Comparison of ENCODE assay signal across 27 mouse cellular contexts in genomic region chr8:116346990-116347389, GRCm38 (mm10).
DNase-seq lines count a peak whose midpoint lies in the region; ATAC-seq and TF ChIP-seq lines count a peak whose summit lies in the region.
"Had no signal": no experiment of that assay in that cellular context is flagged by ENCODE, and none has a peak within 500 bp of the region (broad histone marks: within the 10 kb centered on the region; RNA-seq: fewer than 3 reads in every experiment).

No protein-coding gene starts in this region.

- H3K4me2 ChIP-seq in heart, embryonic 12.5 days: no peak overlapping the region
- H3K4me2 ChIP-seq in intestine, embryonic 14.5 days (ENCODE audit: low read length): no peak overlapping the region
- H3K4me2 ChIP-seq in intestine, postnatal 0 days (replicated peaks; ENCODE audit: low read depth): no peak overlapping the region
- H3K4me2 ChIP-seq in heart, postnatal 0 days (ENCODE audit: low read depth, low read length): no peak overlapping the region
- H3K4me2 ChIP-seq in stomach, embryonic 15.5 days: no peak overlapping the region
- H3K4me2 ChIP-seq: embryonic facial prominence, embryonic 15.5 days; forebrain, embryonic 12.5 days; hindbrain, embryonic 15.5 days; kidney, embryonic 15.5 days had no signal

- no peak overlapping the region for H3K27ac ChIP-seq in heart, embryonic 12.5 days (ENCODE audit: poor library complexity, severe bottlenecking)
- H3K27ac ChIP-seq in intestine, embryonic 14.5 days (ENCODE audit: low read depth): no peak overlapping the region
- no peak overlapping the region for H3K27ac ChIP-seq in intestine, postnatal 0 days (ENCODE audit: low read depth, low read length)
- H3K27ac ChIP-seq in heart, postnatal 0 days (ENCODE audit: low read depth): no peak overlapping the region
- H3K27ac ChIP-seq in stomach, embryonic 15.5 days: no peak overlapping the region
- H3K27ac ChIP-seq: embryonic facial prominence, embryonic 15.5 days; forebrain, embryonic 12.5 days; hindbrain, embryonic 10.5 days; hindbrain, embryonic 15.5 days; kidney, embryonic 15.5 days; liver, embryonic 14.5 days had no signal

- peak; percentile 91 for ATAC-seq in heart, embryonic 12.5 days (ENCODE audit: insufficient number of reproducible peaks, low FRiP score)
- peak; percentile 75; the same call in 1 of the 2 replicates for ATAC-seq in intestine, embryonic 14.5 days (replicated peaks; ENCODE audit: low FRiP score, low TSS enrichment, low read depth)
- ATAC-seq in intestine, postnatal 0 days: no peak
- peak; percentile 94 for ATAC-seq in heart, postnatal 0 days (ENCODE audit: insufficient read depth, low read depth)
- peak; percentile 50; the same call in 1 of the 2 replicates for ATAC-seq in stomach, embryonic 15.5 days (ENCODE audit: insufficient read depth, low FRiP score, low read depth)
- ATAC-seq: activated CD4-positive, CD25-positive, alpha-beta regulatory T cell, adult 4 months; forebrain, postnatal 0 days had no signal

- H3K27me3 ChIP-seq in heart, embryonic 12.5 days (replicated peaks): no peaks in the 10 kb centered on the region
- H3K27me3 ChIP-seq in intestine, embryonic 14.5 days (replicated peaks; ENCODE audit: control insufficient read depth, insufficient read depth, low read length): no peaks in the 10 kb centered on the region
- H3K27me3 ChIP-seq in intestine, postnatal 0 days (replicated peaks; ENCODE audit: control insufficient read depth, insufficient read depth, low read length): no peaks in the 10 kb centered on the region
- H3K27me3 ChIP-seq in heart, postnatal 0 days (ENCODE audit: control insufficient read depth, insufficient read depth, low read length): no peaks in the 10 kb centered on the region
- H3K27me3 ChIP-seq in stomach, embryonic 15.5 days (replicated peaks): no peaks in the 10 kb centered on the region
- H3K27me3 ChIP-seq: embryonic facial prominence, embryonic 15.5 days; forebrain, embryonic 12.5 days; hindbrain, embryonic 15.5 days; kidney, embryonic 15.5 days had no signal

- 13% methylated on average over 5 of the region's 5 CpGs for WGBS in heart, embryonic 12.5 days
- 28% methylated on average over 5 of the region's 5 CpGs for WGBS in intestine, embryonic 14.5 days
- 67% methylated on average over 5 of the region's 5 CpGs for WGBS in intestine, postnatal 0 days
- WGBS in heart, postnatal 0 days: 22% methylated on average over 5 of the region's 5 CpGs
- 56% methylated on average over 5 of the region's 5 CpGs for WGBS in stomach, embryonic 15.5 days

- no peak for TF ChIP-seq CTCF in intestine, postnatal 0 days (IDR thresholded peaks at IDR 0.05; ENCODE audit: low read depth)
- no peak for TF ChIP-seq CTCF in heart, postnatal 0 days (IDR thresholded peaks at IDR 0.05; ENCODE audit: low read depth)

- peaks cover 9% of the 10 kb centered on the region for H3K4me1 ChIP-seq in heart, embryonic 12.5 days (replicated peaks)
- no peaks in the 10 kb centered on the region for H3K4me1 ChIP-seq in intestine, embryonic 14.5 days (replicated peaks; ENCODE audit: control insufficient read depth, insufficient read depth, low read length)
- H3K4me1 ChIP-seq in intestine, postnatal 0 days (replicated peaks; ENCODE audit: control insufficient read depth, insufficient read depth, low read length): no peaks in the 10 kb centered on the region
- 0 out of 2 replicates have a peak, but pooled peaks cover 6% of the 10 kb centered on the region for H3K4me1 ChIP-seq in heart, postnatal 0 days (ENCODE audit: control insufficient read depth, insufficient read depth)
- H3K4me1 ChIP-seq in stomach, embryonic 15.5 days: no peaks in the 10 kb centered on the region
- H3K4me1 ChIP-seq: embryonic facial prominence, embryonic 15.5 days; forebrain, embryonic 12.5 days; hindbrain, embryonic 10.5 days; hindbrain, embryonic 15.5 days; kidney, embryonic 15.5 days had no signal

- no peak for DNase-seq in heart, adult 8-10 months (ENCODE audit: low spot score)
- no peak for DNase-seq in intestine, embryonic 14.5 days (ENCODE audit: low spot score)
- DNase-seq in heart, postnatal 0 days (ENCODE audit: low spot score): peak; percentile 33
- DNase-seq in MN1 (ENCODE audit: low spot score): no peak
- DNase-seq in right cerebral cortex, adult 18-20 months: no peak
- DNase-seq: adrenal gland, adult 2 months; B cell, adult 2 months; cerebellum, adult 2 months; cerebellum, postnatal 14 days; forebrain, postnatal 0 days; kidney, adult 11 months; kidney, postnatal 25 days; liver; lung, adult 2 months; lung, postnatal 10 days; midbrain, embryonic 14.5 days; spleen, adult 18-20 months had no signal

- no peak overlapping the region for H3K9ac ChIP-seq in heart, embryonic 12.5 days
- no peak overlapping the region for H3K9ac ChIP-seq in intestine, embryonic 14.5 days (ENCODE audit: low read length)
- H3K9ac ChIP-seq in intestine, postnatal 0 days (ENCODE audit: low read depth, low read length): no peak overlapping the region
- no peak overlapping the region for H3K9ac ChIP-seq in heart, postnatal 0 days (replicated peaks; ENCODE audit: low read depth, low read length)
- no peak overlapping the region for H3K9ac ChIP-seq in stomach, embryonic 15.5 days
- H3K9ac ChIP-seq: embryonic facial prominence, embryonic 15.5 days; forebrain, embryonic 12.5 days; forebrain, postnatal 0 days; hindbrain, embryonic 15.5 days; kidney, embryonic 15.5 days; liver, embryonic 14.5 days had no signal

- no peak for TF ChIP-seq EP300 in heart, postnatal 0 days (IDR thresholded peaks at IDR 0.05; ENCODE audit: low read depth)

- no peaks in the 10 kb centered on the region for H3K36me3 ChIP-seq in heart, embryonic 12.5 days
- H3K36me3 ChIP-seq in intestine, embryonic 14.5 days (ENCODE audit: control insufficient read depth, insufficient read depth, low read length): no peaks in the 10 kb centered on the region
- no peaks in the 10 kb centered on the region for H3K36me3 ChIP-seq in intestine, postnatal 0 days (ENCODE audit: control insufficient read depth, insufficient read depth)
- H3K36me3 ChIP-seq in heart, postnatal 0 days (replicated peaks; ENCODE audit: control insufficient read depth, insufficient read depth, low read length): no peaks in the 10 kb centered on the region
- H3K36me3 ChIP-seq in stomach, embryonic 15.5 days: no peaks in the 10 kb centered on the region
- H3K36me3 ChIP-seq: embryonic facial prominence, embryonic 15.5 days; forebrain, embryonic 12.5 days; hindbrain, embryonic 10.5 days; hindbrain, embryonic 15.5 days; kidney, embryonic 15.5 days had no signal

- no peak overlapping the region for H3K4me3 ChIP-seq in heart, embryonic 12.5 days
- H3K4me3 ChIP-seq in intestine, embryonic 14.5 days (ENCODE audit: low read depth, low read length): no peak overlapping the region
- H3K4me3 ChIP-seq in intestine, postnatal 0 days (ENCODE audit: low read depth, low read length): no peak overlapping the region
- no peak overlapping the region for H3K4me3 ChIP-seq in heart, postnatal 0 days (ENCODE audit: low read depth, low read length)
- H3K4me3 ChIP-seq in stomach, embryonic 15.5 days (replicated peaks): no peak overlapping the region
- H3K4me3 ChIP-seq: embryonic facial prominence, embryonic 15.5 days; forebrain, embryonic 12.5 days; hindbrain, embryonic 10.5 days; hindbrain, embryonic 15.5 days; kidney, embryonic 15.5 days had no signal

- peaks cover 4% of the 10 kb centered on the region; the same call in 1 of the 2 replicates for H3K9me3 ChIP-seq in heart, embryonic 12.5 days (replicated peaks)
- H3K9me3 ChIP-seq in intestine, embryonic 14.5 days (ENCODE audit: control insufficient read depth, low read length): no peaks in the 10 kb centered on the region
- H3K9me3 ChIP-seq in intestine, postnatal 0 days (ENCODE audit: control insufficient read depth): no peaks in the 10 kb centered on the region
- H3K9me3 ChIP-seq in heart, postnatal 0 days (replicated peaks; ENCODE audit: control insufficient read depth, low read length): no peaks in the 10 kb centered on the region
- no peaks in the 10 kb centered on the region for H3K9me3 ChIP-seq in stomach, embryonic 15.5 days
- H3K9me3 ChIP-seq: embryonic facial prominence, embryonic 15.5 days; forebrain, embryonic 12.5 days; hindbrain, embryonic 10.5 days; hindbrain, embryonic 15.5 days; kidney, embryonic 15.5 days had no signal
